Mouse (Mus musculus) heart, postnatal 0 days (tissue): ENCODE results near the gene Amd1.

Experiments used
- CTCF ChIP-seq: IDR thresholded peaks from 2 replicates; pipeline ENCODE4 v1.5.1; 2016; ENCODE audit warnings: antibody characterized with exemption, control low read depth, low read depth
- EP300 ChIP-seq: IDR thresholded peaks from 2 replicates; pipeline ENCODE4 v1.6.1; 2016; ENCODE audit warnings: antibody characterized with exemption, low read depth

DNA sequence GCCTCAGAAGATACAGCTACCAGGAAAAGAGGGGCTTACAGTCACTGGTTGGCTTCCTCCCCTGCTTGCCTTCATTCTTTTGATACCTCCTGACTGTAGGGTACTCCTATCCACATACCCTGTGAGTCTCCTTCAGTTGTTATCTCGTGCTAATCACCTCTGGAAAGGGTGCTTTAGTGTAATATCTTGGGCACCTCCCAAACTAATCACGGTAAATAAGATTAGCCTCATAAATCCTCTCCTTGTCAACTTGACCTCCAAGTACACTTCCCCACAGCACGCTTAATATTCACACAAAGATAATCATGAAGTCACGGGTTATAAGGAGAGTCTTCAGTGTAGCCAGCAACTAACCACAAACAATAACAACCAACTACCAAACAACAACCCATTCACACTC, 40.0 kb upstream of the Amd1 start:
- TF ChIP-seq CTCF (no peak), EP300 (no peak)
